Mouse (Mus musculus) hindbrain, embryonic 15.5 days (tissue): ENCODE measurements around the gene Col4a2. TPM values are rescaled to one million over a fixed set of nuclear protein-coding genes. Genes with fewer than 3 reads are reported as not detected.

Source experiments
- ATAC-seq: fragments of 200-750 bp; cut with Nextera tagmentation; 2 replicates; pipeline ENCODE4 v1.8.0; 2017; ENCODE audit warnings: low read depth, moderate number of reproducible peaks, moderate TSS enrichment; ENCODE audit not compliant: low FRiP score
- H3K27ac ChIP-seq: fragments of 300-500 bp; sonication (generic); replicated peaks from 2 replicates; pipeline ENCODE4 v1.5.1; 2015; ENCODE audit warnings: mild to moderate bottlenecking, inconsistent platforms
- H3K27me3 ChIP-seq: fragments of 300-500 bp; sonication (generic); 2 replicates; pipeline ENCODE4 v1.6.1; 2015; ENCODE audit warnings: control low read depth, inconsistent platforms
- H3K36me3 ChIP-seq: fragments of 300-500 bp; sonication (generic); 2 replicates; pipeline ENCODE4 v1.6.1; 2015; ENCODE audit warnings: control low read depth, inconsistent platforms
- H3K4me1 ChIP-seq: fragments of 300-500 bp; sonication (generic); replicated peaks from 2 replicates; pipeline ENCODE4 v1.6.1; 2015; ENCODE audit warnings: control low read depth, inconsistent platforms
- H3K4me2 ChIP-seq: fragments of 300-500 bp; sonication (generic); 2 replicates; pipeline ENCODE4 v1.6.1; 2015; ENCODE audit warnings: moderate library complexity, mild to moderate bottlenecking, inconsistent platforms
- H3K4me3 ChIP-seq: fragments of 300-500 bp; sonication (generic); 2 replicates; pipeline ENCODE4 v1.5.1; 2015; ENCODE audit warnings: mild to moderate bottlenecking, inconsistent platforms
- H3K9ac ChIP-seq: fragments of 300-500 bp; sonication (generic); 2 replicates; pipeline ENCODE4 v1.6.1; 2015; ENCODE audit warnings: inconsistent platforms
- H3K9me3 ChIP-seq: fragments of 300-500 bp; sonication (generic); 2 replicates; pipeline ENCODE4 v1.6.1; 2016; ENCODE audit warnings: control low read depth, inconsistent platforms
- WGBS: fragments of 180-500 bp; shearing (Covaris S2); methylation state at CpG from one replicate; pipeline ENCODE4 v1.1.7; 2015; 5-methylcytosine and 5-hydroxymethylcytosine counted together
- polyA plus RNA-seq: library from polyadenylated mRNA; unstranded; fragments of >200 nt; fragmentation: Nextera tagmentation; extraction: Ambion mirVana; gene quantifications from 2 replicates; pipeline ENCODE4 v1.2.1, GENCODE M21; 2015

Col4a2 gene
- polyA plus RNA-seq, 1 experiment from 2014 or later: 43.0 TPM

DNA sequence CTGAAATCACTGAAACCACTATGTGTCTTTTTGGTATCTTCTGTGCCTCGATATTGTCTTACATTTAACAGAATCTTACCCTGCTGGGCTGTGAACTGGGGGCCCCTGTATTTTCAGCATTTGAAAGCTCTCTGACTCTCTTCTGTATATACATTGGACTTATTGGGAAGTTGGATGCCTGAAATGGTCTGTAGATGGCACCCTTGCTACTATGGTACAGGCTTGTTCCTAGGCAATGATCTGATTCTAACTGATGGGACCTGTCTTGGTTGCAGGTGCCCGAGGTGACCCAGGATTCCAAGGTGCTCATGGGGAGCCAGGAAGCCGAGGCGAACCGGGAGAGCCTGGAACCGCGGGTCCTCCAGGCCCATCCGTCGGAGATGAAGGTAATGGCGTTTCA, 102.5 kb downstream of the Col4a2 start:
- no peak overlapping the region for H3K9ac ChIP-seq
- no peak overlapping the region for H3K4me2 ChIP-seq
- 85% methylated on average over 10 of the region's 10 CpGs for WGBS
- H3K27me3 ChIP-seq: no peaks in the 10 kb centered on the region
- no peaks in the 10 kb centered on the region for H3K9me3 ChIP-seq
- H3K27ac ChIP-seq: no peak overlapping the region
- no peak for ATAC-seq
- H3K4me3 ChIP-seq: no peak overlapping the region
- peaks cover 44% of the 10 kb centered on the region for H3K4me1 ChIP-seq
- H3K36me3 ChIP-seq: no peaks in the 10 kb centered on the region

- Histone ChIP-seq H3K27me3 (no peaks in the 10 kb centered on the region), H3K36me3 (no peaks in the 10 kb centered on the region), H3K4me1 (peaks cover 33% of the 10 kb centered on the region), H3K9ac (no peak overlapping the region), H3K4me2 (no peak overlapping the region), H3K27ac (no peak overlapping the region), H3K9me3 (no peaks in the 10 kb centered on the region), H3K4me3 (no peak overlapping the region)
- ATAC-seq: no peak
- 50% methylated on average over 13 of the region's 13 CpGs for WGBS
These were observed 105.2 kb downstream of the Col4a2 start for GRCm38 (mm10) chr8:11417762-11418161.

GRCm38 (mm10) chr8:11419232-11419631, 106.6 kb downstream of the Col4a2 start:
- peak overlapping the region; percentile 33 for H3K4me2 ChIP-seq
- H3K9ac ChIP-seq: no peak overlapping the region
- ATAC-seq: peak; percentile 77
- H3K9me3 ChIP-seq: no peaks in the 10 kb centered on the region
- H3K36me3 ChIP-seq: no peaks in the 10 kb centered on the region
- H3K27ac ChIP-seq: peak overlapping the region; percentile 68
- no peaks in the 10 kb centered on the region for H3K27me3 ChIP-seq
- 36% methylated on average over 6 of the region's 6 CpGs for WGBS
- H3K4me3 ChIP-seq: no peak overlapping the region
- H3K4me1 ChIP-seq: peaks cover 27% of the 10 kb centered on the region

GRCm38 (mm10) chr8:11419645-11420044, 107.0 kb downstream of the Col4a2 start:
- Histone ChIP-seq H3K4me2 (no peak overlapping the region), H3K9me3 (no peaks in the 10 kb centered on the region), H3K27me3 (no peaks in the 10 kb centered on the region), H3K36me3 (no peaks in the 10 kb centered on the region), H3K9ac (no peak overlapping the region), H3K4me3 (no peak overlapping the region), H3K27ac (peak overlapping the region; percentile 68), H3K4me1 (peaks cover 23% of the 10 kb centered on the region)
- peak; percentile 67 for ATAC-seq
- 10% methylated on average over 2 of the region's 2 CpGs for WGBS

DNA sequence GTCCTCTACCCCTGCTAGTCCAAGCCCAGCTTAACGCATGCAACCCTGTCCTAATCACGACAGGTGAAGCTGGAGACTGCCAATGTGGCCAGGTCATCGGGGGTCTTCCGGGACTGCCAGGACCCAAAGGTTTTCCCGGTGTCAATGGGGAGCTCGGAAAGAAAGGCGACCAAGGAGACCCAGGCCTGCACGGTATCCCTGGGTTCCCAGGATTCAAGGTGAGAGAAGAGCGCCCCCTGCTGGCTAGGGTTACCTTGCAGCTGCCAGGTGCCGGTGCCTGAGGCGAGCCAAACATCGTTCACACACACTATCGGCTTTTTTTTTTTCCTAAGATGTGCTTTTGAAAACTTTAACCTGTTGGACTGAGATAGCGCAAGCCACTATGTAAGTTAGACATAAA, 108.5 kb downstream of the Col4a2 start:
- no peaks in the 10 kb centered on the region for H3K36me3 ChIP-seq
- no peak overlapping the region for H3K27ac ChIP-seq
- no peak overlapping the region for H3K4me3 ChIP-seq
- H3K4me1 ChIP-seq: peaks cover 21% of the 10 kb centered on the region
- no peak overlapping the region for H3K9ac ChIP-seq
- WGBS: 54% methylated on average over 14 of the region's 14 CpGs
- H3K9me3 ChIP-seq: no peaks in the 10 kb centered on the region
- no peak for ATAC-seq
- no peak overlapping the region for H3K4me2 ChIP-seq
- no peaks in the 10 kb centered on the region for H3K27me3 ChIP-seq

DNA sequence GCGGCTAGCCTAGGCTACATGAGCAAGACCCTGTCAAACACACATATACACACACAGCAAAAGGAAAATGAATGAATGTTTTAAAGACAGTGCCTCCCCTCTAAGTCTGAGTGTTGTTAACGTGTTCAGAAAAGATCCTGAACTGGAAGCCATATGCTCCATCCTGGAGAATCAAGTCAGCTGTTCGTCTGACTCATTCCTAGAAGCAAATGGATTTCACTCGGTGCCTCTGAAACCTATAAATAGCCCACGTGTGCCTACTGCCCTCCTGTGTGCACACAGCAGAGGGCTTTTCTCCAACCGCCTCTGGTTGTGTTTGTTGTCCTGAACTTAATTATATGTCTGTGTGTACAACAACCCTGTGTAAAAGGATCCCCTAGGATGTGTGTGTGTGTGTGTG, 109.4 kb downstream of the Col4a2 start:
- WGBS: 81% methylated on average over 6 of the region's 6 CpGs
- ATAC-seq: no peak
- Histone ChIP-seq H3K36me3 (no peaks in the 10 kb centered on the region), H3K9ac (no peak overlapping the region), H3K27me3 (no peaks in the 10 kb centered on the region), H3K9me3 (no peaks in the 10 kb centered on the region), H3K4me2 (no peak overlapping the region), H3K27ac (no peak overlapping the region), H3K4me3 (no peak overlapping the region), H3K4me1 (peaks cover 21% of the 10 kb centered on the region)

GRCm38 (mm10) chr8:11423091-11423490, 110.5 kb downstream of the Col4a2 start:
- H3K4me1 ChIP-seq: peaks cover 15% of the 10 kb centered on the region
- no peak overlapping the region for H3K9ac ChIP-seq
- H3K36me3 ChIP-seq: no peaks in the 10 kb centered on the region
- no peaks in the 10 kb centered on the region for H3K27me3 ChIP-seq
- no peak overlapping the region for H3K4me3 ChIP-seq
- no peak overlapping the region for H3K27ac ChIP-seq
- H3K9me3 ChIP-seq: no peaks in the 10 kb centered on the region
- H3K4me2 ChIP-seq: no peak overlapping the region
- WGBS: 54% methylated on average over 7 of the region's 7 CpGs
- no peak for ATAC-seq

DNA sequence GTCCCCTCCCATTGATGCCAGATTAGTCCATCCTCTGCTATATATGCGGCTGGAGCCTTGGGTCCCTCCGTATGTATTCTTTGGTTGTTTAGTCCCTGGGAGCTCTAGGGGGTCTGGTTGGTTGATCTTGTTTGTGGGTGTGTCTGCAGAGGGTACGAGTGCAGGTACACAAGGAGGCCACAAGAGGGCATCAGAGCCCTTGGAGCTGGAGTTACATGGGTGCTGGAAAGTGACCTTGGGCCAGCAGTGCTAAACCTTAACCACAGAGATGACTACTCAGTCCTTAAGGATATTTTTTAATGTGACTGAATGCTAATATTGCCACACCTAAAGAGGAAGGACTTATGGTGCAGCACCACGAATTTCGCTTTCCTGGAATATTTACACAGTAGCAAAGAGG, 118.1 kb downstream of the Col4a2 start:
- Histone ChIP-seq H3K9me3 (no peaks in the 10 kb centered on the region), H3K9ac (no peak overlapping the region), H3K4me2 (no peak overlapping the region), H3K4me3 (no peak overlapping the region), H3K36me3 (no peaks in the 10 kb centered on the region), H3K4me1 (no peaks in the 10 kb centered on the region), H3K27me3 (no peaks in the 10 kb centered on the region), H3K27ac (no peak overlapping the region)
- ATAC-seq: no peak
- 60% methylated on average over 5 of the region's 5 CpGs for WGBS

- no peaks in the 10 kb centered on the region for H3K4me1 ChIP-seq
- WGBS: 63% methylated on average over 12 of the region's 12 CpGs
- H3K4me2 ChIP-seq: no peak overlapping the region
- H3K27ac ChIP-seq: no peak overlapping the region
- H3K36me3 ChIP-seq: no peaks in the 10 kb centered on the region
- no peaks in the 10 kb centered on the region for H3K9me3 ChIP-seq
- no peak overlapping the region for H3K9ac ChIP-seq
- ATAC-seq: no peak
- no peaks in the 10 kb centered on the region for H3K27me3 ChIP-seq
- no peak overlapping the region for H3K4me3 ChIP-seq
These were observed 125.3 kb downstream of the Col4a2 start for GRCm38 (mm10) chr8:11437862-11438261.

DNA sequence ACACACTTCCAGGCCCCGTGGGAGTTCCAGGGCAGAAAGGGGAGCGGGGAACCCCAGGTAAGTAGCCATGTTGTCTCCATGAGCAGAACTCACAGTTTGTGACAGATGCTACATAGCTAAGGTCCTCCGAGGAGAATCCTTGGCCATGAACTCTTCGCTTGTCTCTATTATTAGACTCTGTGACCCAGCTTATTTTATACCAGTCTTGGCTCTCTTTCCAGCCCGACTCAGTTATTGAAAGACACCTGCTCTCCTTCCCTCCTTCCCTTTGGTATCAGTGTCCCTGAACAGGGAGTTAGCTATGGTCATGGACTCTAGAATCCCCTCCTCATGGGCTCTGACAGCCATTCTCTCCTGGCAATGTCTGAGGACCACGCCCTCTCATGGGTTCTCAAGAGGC, 128.7 kb downstream of the Col4a2 start:
- H3K36me3 ChIP-seq: no peaks in the 10 kb centered on the region
- ATAC-seq: no peak
- no peak overlapping the region for H3K9ac ChIP-seq
- no peak overlapping the region for H3K27ac ChIP-seq
- H3K4me1 ChIP-seq: no peaks in the 10 kb centered on the region
- H3K4me3 ChIP-seq: no peak overlapping the region
- H3K27me3 ChIP-seq: no peaks in the 10 kb centered on the region
- no peak overlapping the region for H3K4me2 ChIP-seq
- 92% methylated on average over 6 of the region's 6 CpGs for WGBS
- no peaks in the 10 kb centered on the region for H3K9me3 ChIP-seq

DNA sequence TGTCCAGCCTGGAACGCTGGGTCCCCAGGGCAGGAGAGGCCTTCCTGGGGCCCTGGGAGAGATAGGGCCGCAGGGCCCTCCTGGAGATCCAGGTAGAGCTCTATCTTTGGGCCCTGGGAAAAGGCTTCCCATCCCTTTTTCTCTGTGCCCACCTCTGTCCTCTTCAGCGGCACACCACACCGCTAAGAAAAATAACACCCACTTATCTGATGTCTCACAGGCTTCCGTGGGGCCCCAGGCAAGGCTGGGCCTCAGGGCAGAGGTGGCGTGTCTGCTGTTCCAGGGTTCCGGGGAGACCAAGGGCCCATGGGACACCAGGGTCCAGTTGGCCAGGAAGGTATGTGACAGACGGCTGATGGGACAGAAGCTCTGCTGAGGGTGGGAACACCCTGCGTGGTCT, 131.0 kb downstream of the Col4a2 start:
- Histone ChIP-seq H3K4me3 (no peak overlapping the region), H3K27ac (no peak overlapping the region), H3K9me3 (no peaks in the 10 kb centered on the region), H3K4me2 (no peak overlapping the region), H3K36me3 (no peaks in the 10 kb centered on the region), H3K4me1 (no peaks in the 10 kb centered on the region), H3K27me3 (no peaks in the 10 kb centered on the region), H3K9ac (no peak overlapping the region)
- ATAC-seq: no peak
- 88% methylated on average over 9 of the region's 9 CpGs for WGBS

GRCm38 (mm10) chr8:11444216-11444615, 131.6 kb downstream of the Col4a2 start:
- H3K9ac ChIP-seq: no peak overlapping the region
- no peaks in the 10 kb centered on the region for H3K9me3 ChIP-seq
- no peak for ATAC-seq
- H3K36me3 ChIP-seq: no peaks in the 10 kb centered on the region
- no peaks in the 10 kb centered on the region for H3K4me1 ChIP-seq
- no peaks in the 10 kb centered on the region for H3K27me3 ChIP-seq
- no peak overlapping the region for H3K27ac ChIP-seq
- no peak overlapping the region for H3K4me2 ChIP-seq
- 84% methylated on average over 7 of the region's 7 CpGs for WGBS
- H3K4me3 ChIP-seq: no peak overlapping the region

DNA sequence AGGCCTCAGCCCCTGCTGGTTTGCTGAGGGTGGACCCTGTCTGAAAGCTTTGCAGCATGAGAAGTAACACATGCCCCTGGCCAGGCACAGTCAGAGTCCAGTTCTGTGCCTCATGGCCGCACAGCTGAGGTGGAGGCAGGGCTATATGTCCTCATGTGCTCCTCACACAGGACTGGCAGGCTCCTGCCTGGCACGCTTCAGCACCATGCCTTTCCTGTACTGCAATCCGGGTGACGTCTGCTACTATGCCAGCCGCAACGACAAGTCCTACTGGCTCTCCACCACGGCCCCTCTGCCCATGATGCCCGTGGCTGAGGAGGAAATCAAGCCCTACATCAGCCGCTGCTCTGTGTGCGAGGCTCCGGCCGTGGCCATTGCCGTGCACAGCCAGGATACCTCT, 133.2 kb downstream of the Col4a2 start:
- no peaks in the 10 kb centered on the region for H3K36me3 ChIP-seq
- ATAC-seq: no peak
- no peaks in the 10 kb centered on the region for H3K4me1 ChIP-seq
- H3K9me3 ChIP-seq: no peaks in the 10 kb centered on the region
- no peak overlapping the region for H3K4me3 ChIP-seq
- H3K9ac ChIP-seq: no peak overlapping the region
- no peak overlapping the region for H3K4me2 ChIP-seq
- no peaks in the 10 kb centered on the region for H3K27me3 ChIP-seq
- no peak overlapping the region for H3K27ac ChIP-seq
- WGBS: 94% methylated on average over 13 of the region's 13 CpGs
